Comparison of ENCODE assay signal across 8 mouse cellular contexts in the genomic region with DNA sequence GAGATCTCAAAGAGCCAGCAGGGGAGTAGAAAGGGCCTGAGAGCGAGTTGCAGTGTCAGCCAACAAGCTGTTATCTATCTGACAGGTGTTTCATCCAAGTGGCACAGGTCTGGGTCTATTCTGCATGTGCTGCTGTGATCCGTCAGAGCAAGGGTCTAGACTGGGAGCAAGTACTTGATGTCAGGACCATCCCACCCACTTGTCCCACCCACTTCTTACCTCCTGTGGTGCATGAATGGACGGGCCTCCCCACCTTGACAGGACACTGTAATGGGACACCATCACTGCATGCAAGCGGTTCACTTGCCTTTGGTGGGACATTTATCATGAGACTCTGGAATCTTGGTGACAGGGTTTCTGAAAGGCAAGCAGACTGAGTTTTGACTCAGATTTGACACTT. TPM values are rescaled to one million over a fixed set of nuclear protein-coding genes. Genes with fewer than 3 reads are reported as not detected.
A peak's percentile ranks its signal among the peaks of the same experiment; 100 is the strongest.
DNase-seq lines count a peak whose midpoint lies in the region; ATAC-seq and TF ChIP-seq lines count a peak whose summit lies in the region.

No protein-coding gene starts in this region.

- peak overlapping the region; percentile 91 for H3K9ac ChIP-seq in lung, embryonic 16.5 days (ENCODE audit: low read length)
- H3K9ac ChIP-seq in intestine, postnatal 0 days (ENCODE audit: low read depth, low read length) = peak overlapping the region; percentile 70; the same call in 1 of the 2 replicates
- H3K9ac ChIP-seq in neural tube, embryonic 14.5 days (replicated peaks; ENCODE audit: low read depth, low read length) = 0 out of 2 replicates have a peak overlapping the region, but pooled peaks have one; percentile 45

- no peak for TF ChIP-seq CTCF in embryonic fibroblast, embryonic 13.5 days (IDR thresholded peaks at IDR 0.05; ENCODE audit: borderline replicate concordance, insufficient read depth, low read length)
- no peak for TF ChIP-seq CTCF in intestine, postnatal 0 days (IDR thresholded peaks at IDR 0.05; ENCODE audit: low read depth)

- DNase-seq in lung, adult 18-20 months = no peak
- DNase-seq in left cerebral cortex, postnatal 4 days = no peak
- DNase-seq in gastrocnemius, postnatal 25 days = no peak
- DNase-seq in left cerebral cortex, postnatal 10 days (ENCODE audit: extremely low spot score in 1 of 2, low spot score in 2 of 2) = no peak

- H3K4me3 ChIP-seq in lung, embryonic 16.5 days (ENCODE audit: low read length) = peak overlapping the region; percentile 80
- peak overlapping the region; percentile 74 for H3K4me3 ChIP-seq in embryonic fibroblast, embryonic 13.5 days (ENCODE audit: insufficient read depth, low read length)
- H3K4me3 ChIP-seq in intestine, postnatal 0 days (ENCODE audit: low read depth, low read length) = peak overlapping the region; percentile 68
- peak overlapping the region; percentile 41; the same call in 1 of the 2 replicates for H3K4me3 ChIP-seq in neural tube, embryonic 14.5 days (ENCODE audit: low read depth, low read length)

- peaks cover 57% of the 10 kb centered on the region for H3K4me1 ChIP-seq in lung, embryonic 16.5 days (replicated peaks; ENCODE audit: control insufficient read depth, insufficient read depth, low read length)
- peaks cover 23% of the 10 kb centered on the region for H3K4me1 ChIP-seq in embryonic fibroblast, embryonic 13.5 days (ENCODE audit: control insufficient read depth, insufficient read depth, low read length)
- H3K4me1 ChIP-seq in intestine, postnatal 0 days (replicated peaks; ENCODE audit: control insufficient read depth, insufficient read depth, low read length) = peaks cover 14% of the 10 kb centered on the region; the same call in 1 of the 2 replicates
- H3K4me1 ChIP-seq in neural tube, embryonic 14.5 days (ENCODE audit: control insufficient read depth, insufficient read depth, low read length) = peaks cover 24% of the 10 kb centered on the region

- H3K9me3 ChIP-seq in lung, embryonic 16.5 days (ENCODE audit: control insufficient read depth, low read length) = no peaks in the 10 kb centered on the region
- H3K9me3 ChIP-seq in intestine, postnatal 0 days (ENCODE audit: control insufficient read depth) = no peaks in the 10 kb centered on the region
- no peaks in the 10 kb centered on the region for H3K9me3 ChIP-seq in neural tube, embryonic 14.5 days (ENCODE audit: control insufficient read depth, low read length)

- ATAC-seq in lung, embryonic 16.5 days (ENCODE audit: low read depth) = no peak
- no peak for ATAC-seq in intestine, postnatal 0 days
- no peak for ATAC-seq in neural tube, embryonic 14.5 days (ENCODE audit: low read depth)

- H3K27ac ChIP-seq in lung, embryonic 16.5 days (ENCODE audit: low read length) = peak overlapping the region; percentile 96
- peak overlapping the region; percentile 94 for H3K27ac ChIP-seq in embryonic fibroblast, embryonic 13.5 days (ENCODE audit: insufficient read depth, low read length)
- H3K27ac ChIP-seq in intestine, postnatal 0 days (ENCODE audit: low read depth, low read length) = peak overlapping the region; percentile 75
- H3K27ac ChIP-seq in neural tube, embryonic 14.5 days (ENCODE audit: low read depth, low read length) = no peak overlapping the region

- WGBS in lung, embryonic 16.5 days = 8% methylated on average over 4 of the region's 4 CpGs
- 20% methylated on average over 4 of the region's 4 CpGs for WGBS in intestine, postnatal 0 days
- 23% methylated on average over 4 of the region's 4 CpGs for WGBS in neural tube, embryonic 14.5 days

- intact Hi-C loops in left cerebral cortex, postnatal 4 days (cut with DNase I) = loop anchor here (10.0 kb wide), 1 partner anchor 215 kb away; no protein-coding TSS in a partner anchor
- intact Hi-C loops in left cerebral cortex, postnatal 10 days (cut with DNase I) = loop anchor here (10.0 kb wide), 1 partner anchor 215 kb away; no protein-coding TSS in a partner anchor

- TF ChIP-seq POLR2A in embryonic fibroblast, embryonic 13.5 days (IDR thresholded peaks at IDR 0.05; ENCODE audit: low read depth, low read length) = peak; percentile 46

- no peaks in the 10 kb centered on the region; the same call in 1 of the 2 replicates for H3K36me3 ChIP-seq in lung, embryonic 16.5 days (ENCODE audit: control insufficient read depth, insufficient read depth, low read length)
- no peaks in the 10 kb centered on the region for H3K36me3 ChIP-seq in intestine, postnatal 0 days (ENCODE audit: control insufficient read depth, insufficient read depth)
- H3K36me3 ChIP-seq in neural tube, embryonic 14.5 days (ENCODE audit: control insufficient read depth, insufficient read depth, low read length) = no peaks in the 10 kb centered on the region

- H3K4me2 ChIP-seq in lung, embryonic 16.5 days (ENCODE audit: low read depth, low read length) = peak overlapping the region; percentile 77
- H3K4me2 ChIP-seq in intestine, postnatal 0 days (replicated peaks; ENCODE audit: low read depth) = peak overlapping the region; percentile 74
- peak overlapping the region; percentile 87 for H3K4me2 ChIP-seq in neural tube, embryonic 14.5 days (ENCODE audit: low read depth, low read length)

- no peaks in the 10 kb centered on the region for H3K27me3 ChIP-seq in lung, embryonic 16.5 days (ENCODE audit: control insufficient read depth, insufficient read depth, low read depth, low read length)
- no peaks in the 10 kb centered on the region for H3K27me3 ChIP-seq in intestine, postnatal 0 days (replicated peaks; ENCODE audit: control insufficient read depth, insufficient read depth, low read length)
- H3K27me3 ChIP-seq in neural tube, embryonic 14.5 days (ENCODE audit: control insufficient read depth, insufficient read depth, low read length) = no peaks in the 10 kb centered on the region

RNA-seq across cellular contexts. Expression of a gene that starts 10.0 kb away (rescaled TPM):
- 268 and 290 TPM in 2 replicates for polyA plus RNA-seq in lung, embryonic 16.5 days (2015; fragmentation: Nextera tagmentation; extraction: Ambion mirVana)
- polyA plus RNA-seq in embryonic fibroblast, embryonic 13.5 days (2011; ENCODE audit: insufficient read length, low read depth, missing spikeins) = 453 and 629 TPM in 2 replicates
- 284 and 285 TPM in 2 replicates for polyA plus RNA-seq in intestine, postnatal 0 days (2015; fragmentation: Nextera tagmentation; extraction: Ambion mirVana)
- polyA plus RNA-seq in neural tube, embryonic 14.5 days (2014; fragmentation: Nextera tagmentation; extraction: Ambion mirVana) = 11.7 and 17.9 TPM in 2 replicates
- total RNA-seq in left cerebral cortex, postnatal 4 days (2021) = 10 to 100 TPM; 31.2 to 32.8 TPM
- total RNA-seq in gastrocnemius, postnatal 25 days (2021) = 10 to 100 TPM; 24.8 to 41.1 TPM
- total RNA-seq in left cerebral cortex, postnatal 10 days (2021) = 10 to 100 TPM; 67.3 to 85.0 TPM

RNA-seq across cellular contexts. Expression of a gene that starts 36.1 kb away (rescaled TPM):
- polyA plus RNA-seq in lung, embryonic 16.5 days (2015; fragmentation: Nextera tagmentation; extraction: Ambion mirVana) = 62.8 and 63.2 TPM in 2 replicates
- 147 and 179 TPM in 2 replicates for polyA plus RNA-seq in embryonic fibroblast, embryonic 13.5 days (2011; ENCODE audit: insufficient read length, low read depth, missing spikeins)
- 22.0 and 22.5 TPM in 2 replicates for polyA plus RNA-seq in intestine, postnatal 0 days (2015; fragmentation: Nextera tagmentation; extraction: Ambion mirVana)
- 38.4 and 40.2 TPM in 2 replicates for polyA plus RNA-seq in neural tube, embryonic 14.5 days (2014; fragmentation: Nextera tagmentation; extraction: Ambion mirVana)
- total RNA-seq in left cerebral cortex, postnatal 4 days (2021) = 10 to 100 TPM; 11.2 to 12.9 TPM
- total RNA-seq in gastrocnemius, postnatal 25 days (2021) = 100 to 1,000 TPM in 1 of 2 experiments, 10 to 100 TPM in 1; 56.9 to 161 TPM
- 10 to 100 TPM; 11.5 to 11.6 TPM for total RNA-seq in left cerebral cortex, postnatal 10 days (2021)

RNA-seq across cellular contexts. Expression of a gene that starts 49.4 kb away (rescaled TPM):
- polyA plus RNA-seq in lung, embryonic 16.5 days (2015; fragmentation: Nextera tagmentation; extraction: Ambion mirVana) = 92.3 and 105 TPM in 2 replicates
- 1.1 and 1.5 TPM in 2 replicates for polyA plus RNA-seq in embryonic fibroblast, embryonic 13.5 days (2011; ENCODE audit: insufficient read length, low read depth, missing spikeins)
- polyA plus RNA-seq in intestine, postnatal 0 days (2015; fragmentation: Nextera tagmentation; extraction: Ambion mirVana) = 3.1 and 4.1 TPM in 2 replicates
- 3.2 and 3.4 TPM in 2 replicates for polyA plus RNA-seq in neural tube, embryonic 14.5 days (2014; fragmentation: Nextera tagmentation; extraction: Ambion mirVana)
- not detected for total RNA-seq in left cerebral cortex, postnatal 4 days (2021)
- total RNA-seq in gastrocnemius, postnatal 25 days (2021) = 100 to 1,000 TPM in 1 of 2 experiments, 10 to 100 TPM in 1; 73.2 to 356 TPM
- 1 to 10 TPM in 1 of 2 experiments, under 1 TPM in 1; 0.99 to 1.1 TPM for total RNA-seq in left cerebral cortex, postnatal 10 days (2021)

Comparison
In these comparisons a context has a peak if more than half of its experiments do, and no peak if none do; other contexts are left out.
1. RNA of a gene that starts 10.0 kb away (polyA plus RNA-seq): 453 to 629 TPM in embryonic fibroblast, embryonic 13.5 days, 284 to 285 TPM in intestine, postnatal 0 days and 268 to 290 TPM in lung, embryonic 16.5 days; 11.7 to 17.9 TPM in neural tube, embryonic 14.5 days; every median in the first group is over 10 times any median in the second.
2. RNA of a gene that starts 49.4 kb away (polyA plus RNA-seq): 92.3 to 105 TPM in lung, embryonic 16.5 days; 3.1 to 4.1 TPM in intestine, postnatal 0 days, 3.2 to 3.4 TPM in neural tube, embryonic 14.5 days and 1.1 to 1.5 TPM in embryonic fibroblast, embryonic 13.5 days; every median in the first group is over 10 times any median in the second.
3. Peak in every context shown above with its lines, with median percentiles within 50 percentile points of each other: H3K4me2 ChIP-seq, H3K4me3 ChIP-seq and H3K9ac ChIP-seq.